Mouse (Mus musculus): ENCODE data around the gene Cnppd1. TPM values are rescaled to one million over a fixed set of nuclear protein-coding genes. Genes with fewer than 3 reads are reported as not detected.
A peak's percentile ranks its signal among the peaks of the same experiment; 100 is the strongest.

Cnppd1 gene
- polyA plus RNA-seq, 1 experiment from 2014 or later = 38.1 TPM

DNA sequence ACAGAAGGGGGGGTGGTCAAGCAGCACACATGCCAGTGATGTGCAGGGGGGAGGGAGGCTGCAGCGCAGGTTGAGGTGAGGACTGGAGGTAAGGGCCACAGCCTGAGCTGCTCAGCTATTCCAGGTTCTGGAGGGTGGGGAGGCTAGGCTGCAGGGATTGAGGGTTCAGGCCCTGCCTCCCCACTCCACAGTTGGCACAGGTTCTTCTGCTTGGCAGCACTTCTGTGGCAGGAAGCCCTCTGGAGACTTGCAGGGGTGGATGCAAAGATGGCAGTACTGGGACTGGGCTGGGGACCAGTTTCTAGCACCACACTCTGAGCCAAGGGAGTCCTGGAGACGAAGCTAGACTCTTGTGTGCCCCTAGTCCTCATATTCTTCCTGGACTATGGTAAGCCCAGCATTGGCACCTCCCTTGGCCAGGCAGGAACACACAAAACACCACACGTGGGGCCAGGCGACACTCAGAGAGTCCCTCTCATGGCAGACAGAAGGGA is 38.9 kb upstream of the Cnppd1 start:
- peaks cover 14% of the 10 kb centered on the region for H3K36me3 ChIP-seq (ENCODE audit: control insufficient read depth, insufficient read depth, low read length)
- H3K4me1 ChIP-seq (ENCODE audit: control insufficient read depth, insufficient read depth, low read length) = peaks cover 7% of the 10 kb centered on the region
- DNase-seq (ENCODE audit: low spot score) (no peak), ATAC-seq (ENCODE audit: insufficient number of reproducible peaks, low FRiP score, low TSS enrichment, low read depth) (no peak)
- H3K9ac ChIP-seq (ENCODE audit: low read length) = no peak overlapping the region
- no peak overlapping the region for H3K27ac ChIP-seq (replicated peaks; ENCODE audit: low read depth, low read length)
- no peak overlapping the region for H3K4me2 ChIP-seq (ENCODE audit: low read depth, severe bottlenecking)
- 91% methylated on average over 4 of the region's 4 CpGs for WGBS
- H3K27me3 ChIP-seq (ENCODE audit: control insufficient read depth, insufficient read depth, low read length) = no peaks in the 10 kb centered on the region
- H3K4me3 ChIP-seq (ENCODE audit: low read depth, low read length) = no peak overlapping the region
- H3K9me3 ChIP-seq (ENCODE audit: control insufficient read depth, low read length) = no peaks in the 10 kb centered on the region

DNA sequence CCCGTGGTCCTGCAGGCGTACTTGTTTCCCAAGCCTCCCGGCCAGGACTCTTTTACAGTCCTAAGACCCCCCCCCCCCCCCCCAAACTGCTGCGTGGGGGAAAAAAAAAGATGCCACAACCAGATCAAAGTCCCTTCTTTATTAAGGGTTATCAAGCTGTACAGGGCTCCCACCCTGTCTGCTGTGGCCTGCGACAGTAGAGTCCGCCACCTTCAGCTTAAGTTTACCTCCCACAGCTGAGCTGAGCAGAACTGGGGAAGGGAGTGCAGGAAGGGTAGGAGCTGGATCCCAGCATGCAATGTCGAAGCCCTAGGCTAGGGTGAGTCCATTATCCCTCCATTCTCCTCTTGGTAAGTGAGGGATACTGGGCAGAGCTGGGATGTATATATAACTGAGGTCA is 38.2 kb upstream of the Cnppd1 start:
- Histone ChIP-seq H3K9me3 (ENCODE audit: control insufficient read depth, low read length) (no peaks in the 10 kb centered on the region), H3K4me2 (ENCODE audit: low read depth, severe bottlenecking) (peak overlapping the region; percentile 99), H3K4me3 (ENCODE audit: low read depth, low read length) (peak overlapping the region; percentile 67), H3K27me3 (ENCODE audit: control insufficient read depth, insufficient read depth, low read length) (no peaks in the 10 kb centered on the region), H3K27ac (replicated peaks; ENCODE audit: low read depth, low read length) (no peak overlapping the region), H3K4me1 (ENCODE audit: control insufficient read depth, insufficient read depth, low read length) (peaks cover 7% of the 10 kb centered on the region), H3K36me3 (ENCODE audit: control insufficient read depth, insufficient read depth, low read length) (peaks cover 8% of the 10 kb centered on the region), H3K9ac (ENCODE audit: low read length) (no peak overlapping the region; the same call in 1 of the 2 replicates)
- WGBS = 31% methylated on average over 7 of the region's 7 CpGs
- no peak for DNase-seq (ENCODE audit: low spot score)
- ATAC-seq (ENCODE audit: insufficient number of reproducible peaks, low FRiP score, low TSS enrichment, low read depth) = no peak

DNA sequence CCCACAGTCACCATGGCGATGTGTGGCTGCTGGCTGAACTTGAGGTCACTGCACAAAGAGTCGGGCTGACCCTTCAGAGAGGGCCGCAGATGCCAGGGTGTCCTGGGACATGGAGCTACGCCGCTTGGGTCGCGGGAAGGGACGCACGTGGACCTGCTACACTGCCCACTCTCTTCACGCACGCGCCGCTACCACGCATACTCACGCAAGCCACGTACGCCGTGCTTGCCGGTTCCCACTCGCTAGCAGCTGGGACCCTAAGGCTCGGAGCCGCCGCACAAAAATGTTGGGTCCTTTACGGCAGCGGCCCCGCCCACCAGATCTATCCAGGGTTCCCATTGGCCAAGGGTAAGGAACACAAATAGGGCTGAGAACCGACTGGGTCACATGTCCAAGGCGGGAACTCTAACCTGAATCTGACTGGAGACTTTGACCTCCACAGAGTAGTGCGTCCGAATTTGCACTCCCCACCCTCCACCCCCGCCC is 37.6 kb upstream of the Cnppd1 start, which contains the start of gene Abcb6:
TSS of gene Abcb6 (minus strand) at position 288 of the 486 bp plus-strand sequence.
- Histone ChIP-seq H3K9ac (ENCODE audit: low read length) (peak within 1 kb of the TSS; percentile 65), H3K4me2 (ENCODE audit: low read depth, severe bottlenecking) (peak within 1 kb of the TSS; percentile 99), H3K4me1 (ENCODE audit: control insufficient read depth, insufficient read depth, low read length) (peaks cover 7% of the 10 kb centered on the region), H3K9me3 (ENCODE audit: control insufficient read depth, low read length) (no peaks in the 10 kb centered on the region), H3K27me3 (ENCODE audit: control insufficient read depth, insufficient read depth, low read length) (no peaks in the 10 kb centered on the region), H3K4me3 (ENCODE audit: low read depth, low read length) (peak within 1 kb of the TSS; percentile 67), H3K36me3 (ENCODE audit: control insufficient read depth, insufficient read depth, low read length) (peaks cover 10% of the 10 kb centered on the region), H3K27ac (replicated peaks; ENCODE audit: low read depth, low read length) (0 out of 2 replicates have a peak within 1 kb of the TSS, but pooled peaks have one; percentile 30)
- ATAC-seq (ENCODE audit: insufficient number of reproducible peaks, low FRiP score, low TSS enrichment, low read depth) (peak; percentile 88), DNase-seq (ENCODE audit: low spot score) (peak; percentile 91)
- WGBS = under 1% methylated on average over 31 of the region's 31 CpGs

DNA sequence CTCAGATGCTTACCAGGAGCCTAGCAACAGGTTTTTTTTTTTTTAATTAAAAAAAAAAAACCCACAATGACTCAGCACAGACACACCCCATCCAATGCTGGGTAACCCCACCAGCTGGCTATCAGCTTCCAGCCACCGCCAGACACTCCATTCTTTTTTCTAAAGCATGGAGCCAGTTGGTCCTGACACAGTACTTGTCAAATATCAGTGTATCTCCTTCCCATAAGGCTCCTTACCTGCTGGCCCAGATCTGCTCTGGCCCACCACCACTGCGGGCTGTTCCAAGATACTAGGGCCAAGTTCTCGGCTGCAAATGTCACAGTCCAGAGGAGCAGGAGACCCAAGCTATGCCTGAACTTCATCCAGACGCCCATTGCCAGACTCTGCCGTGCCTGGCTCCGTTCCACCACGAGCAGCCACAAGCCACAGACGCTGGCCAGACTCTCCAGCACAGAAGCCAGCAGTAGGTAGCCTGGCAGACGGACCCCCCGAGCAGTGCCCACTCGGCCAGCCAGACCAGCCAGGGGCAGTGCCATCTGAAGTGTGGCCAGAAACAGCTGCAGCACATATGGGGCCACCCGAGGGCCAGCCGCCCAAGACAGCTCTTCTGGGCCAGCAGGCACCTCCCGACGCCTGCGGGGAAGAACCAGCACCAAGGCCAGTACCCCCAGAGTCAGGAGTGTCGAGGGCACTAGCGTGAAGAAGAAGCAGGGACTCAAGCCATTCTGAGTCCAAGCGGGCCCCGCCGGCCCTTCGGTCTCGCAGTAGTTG is 37.0 kb upstream of the Cnppd1 start:
- Histone ChIP-seq H3K27ac (replicated peaks; ENCODE audit: low read depth, low read length) (0 out of 2 replicates have a peak overlapping the region, but pooled peaks have one; percentile 30), H3K9me3 (ENCODE audit: control insufficient read depth, low read length) (no peaks in the 10 kb centered on the region), H3K27me3 (ENCODE audit: control insufficient read depth, insufficient read depth, low read length) (no peaks in the 10 kb centered on the region), H3K4me3 (ENCODE audit: low read depth, low read length) (peak overlapping the region; percentile 67), H3K4me1 (ENCODE audit: control insufficient read depth, insufficient read depth, low read length) (peaks cover 7% of the 10 kb centered on the region), H3K36me3 (ENCODE audit: control insufficient read depth, insufficient read depth, low read length) (peaks cover 10% of the 10 kb centered on the region), H3K4me2 (ENCODE audit: low read depth, severe bottlenecking) (peak overlapping the region; percentile 99), H3K9ac (ENCODE audit: low read length) (peak overlapping the region; percentile 65)
- WGBS = 12% methylated on average over 23 of the region's 23 CpGs
- no peak for DNase-seq (ENCODE audit: low spot score)
- ATAC-seq (ENCODE audit: insufficient number of reproducible peaks, low FRiP score, low TSS enrichment, low read depth) = peak; percentile 51

DNA sequence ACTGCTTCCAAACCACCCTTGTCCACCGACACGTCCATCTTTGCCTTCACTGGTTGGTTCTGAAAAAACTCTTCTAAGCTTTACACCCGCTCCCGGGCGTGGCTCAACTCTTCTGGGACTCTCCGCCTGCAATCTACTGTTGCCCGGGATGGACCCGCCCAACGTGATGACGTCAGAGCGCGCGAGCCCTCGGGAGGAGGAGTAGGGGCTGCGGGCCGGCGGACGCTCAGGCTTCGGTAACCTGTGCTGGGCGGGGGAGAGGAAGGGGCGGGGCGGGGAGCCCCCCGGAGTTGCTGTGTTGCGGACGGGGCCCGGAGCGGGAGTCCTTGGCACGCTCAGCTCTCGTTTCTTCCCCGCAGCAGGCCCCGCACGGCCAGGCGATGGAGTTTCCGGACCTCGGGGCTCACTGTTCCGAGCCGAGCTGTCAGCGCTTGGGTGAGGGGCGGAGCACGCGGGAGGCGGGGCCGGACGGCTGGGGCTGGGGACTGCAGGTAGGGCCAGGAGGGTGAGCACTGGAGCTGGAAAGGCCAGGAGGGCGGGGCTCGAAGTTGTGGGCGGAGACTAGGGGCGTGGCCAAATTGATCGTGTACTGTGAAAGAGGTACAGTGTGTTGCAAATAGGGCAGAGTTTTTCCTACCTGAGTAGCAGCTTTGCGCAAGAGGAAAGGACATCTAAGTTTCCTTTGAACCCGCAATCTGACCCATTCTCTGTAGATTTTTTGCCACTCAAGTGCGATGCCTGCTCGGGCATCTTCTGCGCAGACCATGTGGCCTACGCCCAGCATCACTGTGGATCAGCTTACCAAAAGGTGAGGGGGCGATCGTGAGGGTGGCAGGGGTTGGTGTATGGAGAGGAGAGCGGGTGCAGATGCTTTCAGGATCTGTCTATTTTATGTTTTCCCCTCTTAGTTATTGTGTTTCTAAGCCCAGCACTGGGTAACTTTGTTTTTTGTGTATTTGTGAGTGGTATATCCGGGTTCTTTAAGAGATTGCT is 26.3 kb upstream of the Cnppd1 start, which contains the start of gene Zfand2b:
TSS of gene Zfand2b (plus strand) at position 175 of the 993 bp plus-strand sequence.
- H3K27ac ChIP-seq (replicated peaks; ENCODE audit: low read depth, low read length) = peak within 1 kb of the TSS; percentile 64; the same call in 1 of the 2 replicates
- peaks cover 4% of the 10 kb centered on the region for H3K4me1 ChIP-seq (ENCODE audit: control insufficient read depth, insufficient read depth, low read length)
- peaks cover 13% of the 10 kb centered on the region for H3K36me3 ChIP-seq (ENCODE audit: control insufficient read depth, insufficient read depth, low read length)
- WGBS = under 1% methylated on average over 57 of the region's 59 CpGs
- peak within 1 kb of the TSS; percentile 48 for H3K9ac ChIP-seq (ENCODE audit: low read length)
- H3K4me2 ChIP-seq (ENCODE audit: low read depth, severe bottlenecking) = peak within 1 kb of the TSS; percentile 58
- H3K27me3 ChIP-seq (ENCODE audit: control insufficient read depth, insufficient read depth, low read length) = no peaks in the 10 kb centered on the region
- ATAC-seq (ENCODE audit: insufficient number of reproducible peaks, low FRiP score, low TSS enrichment, low read depth) (peak; percentile 98), DNase-seq (ENCODE audit: low spot score) (peak; percentile 99)
- H3K9me3 ChIP-seq (ENCODE audit: control insufficient read depth, low read length) = no peaks in the 10 kb centered on the region
- peak within 1 kb of the TSS; percentile 74 for H3K4me3 ChIP-seq (ENCODE audit: low read depth, low read length)

DNA sequence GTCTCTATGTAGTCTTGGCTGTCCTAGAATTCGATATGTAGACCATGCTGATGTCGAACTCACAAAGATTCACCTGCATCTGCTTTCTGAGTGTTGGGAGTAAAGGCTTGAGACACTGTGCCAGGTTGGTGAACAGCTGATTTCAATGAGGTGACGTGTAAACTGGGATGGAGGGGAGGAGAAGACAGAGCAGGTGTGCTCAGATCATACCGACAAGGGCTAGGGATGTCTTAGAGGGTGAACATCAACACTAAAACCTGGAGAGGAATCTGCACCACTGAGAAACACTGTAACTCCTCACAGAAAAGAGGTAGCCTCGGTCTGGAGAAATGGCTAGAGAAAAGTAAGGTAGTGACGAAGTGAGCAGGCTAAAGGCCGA is 25.6 kb upstream of the Cnppd1 start:
- ATAC-seq (ENCODE audit: insufficient number of reproducible peaks, low FRiP score, low TSS enrichment, low read depth) = peak; percentile 16; the same call in 1 of the 2 replicates
- Histone ChIP-seq H3K27ac (replicated peaks; ENCODE audit: low read depth, low read length) (peak overlapping the region; percentile 40; the same call in 1 of the 2 replicates), H3K27me3 (ENCODE audit: control insufficient read depth, insufficient read depth, low read length) (no peaks in the 10 kb centered on the region)

DNA sequence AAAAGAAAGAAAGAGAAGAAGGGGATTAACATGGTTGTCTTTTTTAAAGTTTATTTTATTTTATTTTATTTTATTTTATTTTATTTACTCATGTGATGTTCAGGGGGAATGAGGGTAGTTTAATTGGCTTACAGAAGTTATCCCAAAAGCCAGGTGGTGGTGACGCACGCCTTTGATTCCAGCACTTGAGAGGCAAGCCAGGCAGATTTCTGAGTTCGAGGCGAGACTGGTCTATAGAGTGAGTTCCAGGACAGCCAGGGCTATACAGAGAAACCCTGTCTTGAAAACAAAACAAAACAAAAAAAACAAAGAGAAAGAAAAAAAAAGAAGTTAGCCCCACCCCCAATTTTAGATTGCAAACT is 17.7 kb upstream of the Cnppd1 start:
- WGBS = 83% methylated on average over 4 of the region's 4 CpGs
- Histone ChIP-seq H3K4me2 (ENCODE audit: low read depth, severe bottlenecking) (no peak overlapping the region), H3K4me3 (ENCODE audit: low read depth, low read length) (no peak overlapping the region), H3K9me3 (ENCODE audit: control insufficient read depth, low read length) (no peaks in the 10 kb centered on the region), H3K9ac (ENCODE audit: low read length) (no peak overlapping the region), H3K4me1 (ENCODE audit: control insufficient read depth, insufficient read depth, low read length) (no peaks in the 10 kb centered on the region), H3K27ac (replicated peaks; ENCODE audit: low read depth, low read length) (no peak overlapping the region), H3K27me3 (ENCODE audit: control insufficient read depth, insufficient read depth, low read length) (no peaks in the 10 kb centered on the region), H3K36me3 (ENCODE audit: control insufficient read depth, insufficient read depth, low read length) (no peaks in the 10 kb centered on the region)
- ATAC-seq (ENCODE audit: insufficient number of reproducible peaks, low FRiP score, low TSS enrichment, low read depth) (no peak), DNase-seq (ENCODE audit: low spot score) (no peak)

More for the DNA sequence above, 25.6 kb upstream of the Cnppd1 start:
- DNase-seq (ENCODE audit: low spot score) = no peak
- Histone ChIP-seq H3K4me1 (ENCODE audit: control insufficient read depth, insufficient read depth, low read length) (peaks cover 4% of the 10 kb centered on the region), H3K4me3 (ENCODE audit: low read depth, low read length) (peak overlapping the region; percentile 74), H3K36me3 (ENCODE audit: control insufficient read depth, insufficient read depth, low read length) (peaks cover 9% of the 10 kb centered on the region), H3K4me2 (ENCODE audit: low read depth, severe bottlenecking) (peak overlapping the region; percentile 58), H3K9ac (ENCODE audit: low read length) (peak overlapping the region; percentile 45; the same call in 1 of the 2 replicates), H3K9me3 (ENCODE audit: control insufficient read depth, low read length) (no peaks in the 10 kb centered on the region)
- 7% methylated on average over 7 of the region's 7 CpGs for WGBS

Measured in limb, embryonic 11.5 days (tissue).